Mouse (Mus musculus): Measurements from ENCODE around the gene Tnfsf12.

GRCm38 (mm10) chr11:69693421-69693965 is 2.2 kb downstream of the Tnfsf12 start:
- TF ChIP-seq POLR2A (IDR thresholded peaks at IDR 0.05; ENCODE audit: low read depth, low read length) (no peak), CTCF (IDR thresholded peaks at IDR 0.05; ENCODE audit: extremely low read depth, insufficient read length, insufficient replicate concordance, low read depth, low read length) (no peak)
